Mouse (Mus musculus): ENCODE results near the gene Mettl17.

Mettl17 gene

GRCm38 (mm10) chr14:51884598-51885331, at the start of gene Mettl17:
Mettl17 (plus strand) TSS chr14:51884842.
- WGBS = under 1% methylated on average over 43 of the region's 43 CpGs

GRCm38 (mm10) chr14:51838480-51838879, 46.2 kb upstream of the Mettl17 start:
- 36% methylated on average over 2 of the region's 2 CpGs for WGBS

GRCm38 (mm10) chr14:51842250-51842649, 42.4 kb upstream of the Mettl17 start:
- WGBS = 76% methylated on average over 1 of the region's 1 CpGs

GRCm38 (mm10) chr14:51842781-51843180, 41.9 kb upstream of the Mettl17 start:
- WGBS = 87% methylated on average over 2 of the region's 2 CpGs

DNA sequence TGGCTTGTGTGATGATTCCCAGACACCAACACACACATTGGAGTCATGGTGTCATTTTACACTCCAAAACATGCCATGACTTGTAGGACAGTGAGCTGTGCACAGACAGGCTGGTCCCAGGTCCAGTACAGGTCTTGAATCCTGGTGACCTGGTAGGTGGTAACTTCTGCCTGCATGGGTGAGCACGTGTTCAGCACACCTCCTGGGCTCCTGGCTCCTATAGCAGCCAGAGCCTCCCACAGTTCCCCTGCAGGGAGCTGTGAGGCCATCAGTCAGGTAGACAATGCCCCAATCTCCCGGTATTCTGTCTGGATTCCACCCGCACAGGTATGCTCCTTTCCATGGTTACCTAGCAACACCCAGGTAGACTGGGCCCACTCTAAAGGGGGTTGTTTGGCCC, 38.1 kb upstream of the Mettl17 start:
- 62% methylated on average over 3 of the region's 3 CpGs for WGBS

DNA sequence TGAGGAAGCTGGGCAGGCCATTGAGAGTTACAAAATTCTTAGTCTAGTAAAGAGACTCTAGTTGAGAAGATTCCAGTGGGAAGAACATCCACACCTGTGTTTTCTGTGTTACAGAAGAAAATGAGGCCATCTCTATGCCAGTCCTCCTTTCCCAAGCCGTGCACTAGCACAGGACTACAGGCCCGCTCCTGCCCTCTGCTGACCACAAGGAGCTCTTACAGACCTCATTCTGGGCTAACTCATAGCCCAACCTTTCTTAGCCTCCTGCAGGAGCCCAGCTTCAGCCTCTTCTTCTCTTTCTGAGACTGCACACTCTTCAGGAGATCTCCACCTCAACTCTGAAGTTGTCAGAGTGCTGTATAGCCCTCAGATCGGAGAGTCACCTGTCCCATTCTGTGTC, 33.6 kb upstream of the Mettl17 start:
- 59% methylated on average over 3 of the region's 3 CpGs for WGBS

GRCm38 (mm10) chr14:51853399-51853798, 31.2 kb upstream of the Mettl17 start, which contains the start of gene Ear6:
Ear6 (plus strand) TSS chr14:51853699.

GRCm38 (mm10) chr14:51855280-51855679, 29.4 kb upstream of the Mettl17 start:
- WGBS = 83% methylated on average over 7 of the region's 7 CpGs

- WGBS = 26% methylated on average over 1 of the region's 1 CpGs
Observed at GRCm38 (mm10) chr14:51863603-51864002, 21.0 kb upstream of the Mettl17 start.

DNA sequence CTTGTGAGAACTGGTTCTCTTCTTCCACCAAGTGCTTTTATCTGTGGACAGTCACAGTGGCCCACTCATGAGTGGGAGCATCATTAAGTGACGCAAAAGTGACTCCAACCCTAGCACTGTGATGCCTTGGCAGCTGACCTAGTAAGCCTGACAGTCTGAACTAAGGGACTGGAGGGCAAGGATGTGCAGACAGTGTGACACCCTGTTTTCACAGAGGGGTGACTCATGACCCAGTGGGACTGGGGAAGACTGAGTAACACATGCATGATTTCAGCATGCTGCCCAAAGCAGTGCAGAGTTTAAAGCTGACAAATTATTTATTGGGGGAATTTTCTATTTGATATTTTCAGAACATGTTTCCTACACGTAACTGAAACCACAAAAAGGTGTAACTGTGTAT, 13.9 kb upstream of the Mettl17 start:
- 77% methylated on average over 2 of the region's 2 CpGs for WGBS

- 79% methylated on average over 9 of the region's 9 CpGs for WGBS
Observed at GRCm38 (mm10) chr14:51871741-51872140, 12.9 kb upstream of the Mettl17 start.

- WGBS = 84% methylated on average over 3 of the region's 3 CpGs
Observed at GRCm38 (mm10) chr14:51877517-51877916, 7.1 kb upstream of the Mettl17 start.

GRCm38 (mm10) chr14:51883527-51884030, 1.1 kb upstream of the Mettl17 start:
- WGBS = 0% methylated on average over 4 of the region's 4 CpGs

DNA sequence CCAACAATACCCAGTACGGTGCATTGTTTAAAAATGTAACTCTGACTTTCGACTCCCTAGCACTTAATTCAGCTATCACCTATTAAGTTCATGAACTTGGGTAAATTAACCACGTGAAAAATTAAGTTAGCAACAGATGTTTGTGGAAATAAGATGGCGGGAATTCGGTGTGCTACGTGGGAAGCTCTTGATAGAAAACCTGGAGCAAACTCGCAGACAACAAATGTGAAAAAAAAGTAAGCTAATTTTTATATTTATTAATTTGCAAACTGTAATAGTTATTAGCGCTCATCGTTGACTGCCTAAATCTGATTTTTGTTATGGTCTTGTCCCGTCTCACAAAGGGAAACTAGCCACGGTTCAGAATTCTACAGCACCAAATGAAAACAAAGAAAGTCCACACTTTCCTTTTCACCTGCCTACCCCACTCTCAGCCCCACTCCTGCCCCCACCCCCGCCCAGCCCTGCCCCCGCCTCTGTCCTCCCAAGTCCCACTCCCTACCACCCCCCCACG, 554 bp upstream of the Mettl17 start:
- WGBS = under 1% methylated on average over 14 of the region's 14 CpGs

- 54% methylated on average over 6 of the region's 6 CpGs for WGBS
Observed at GRCm38 (mm10) chr14:51886051-51886450, 1.4 kb downstream of the Mettl17 start.

DNA sequence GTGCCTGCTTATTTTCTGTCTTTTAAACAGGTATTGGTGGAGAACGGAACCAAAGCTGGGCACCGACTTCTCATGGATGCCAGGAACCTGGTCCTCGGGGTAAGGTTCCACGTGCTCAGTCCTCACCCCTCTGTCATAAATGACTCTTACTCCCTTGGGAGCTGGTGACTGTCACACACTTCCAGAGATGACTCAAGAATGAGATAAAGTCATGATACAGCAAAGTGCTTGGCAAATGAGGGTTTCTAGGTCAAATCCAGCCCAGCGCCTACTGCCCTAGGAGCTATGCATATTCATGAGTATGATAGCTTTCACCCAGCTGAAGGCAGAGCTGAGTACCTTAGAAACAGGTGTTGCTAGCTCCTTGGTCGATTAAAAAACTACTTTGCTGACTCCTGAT, 5.2 kb downstream of the Mettl17 start:
- WGBS = 87% methylated on average over 6 of the region's 6 CpGs

GRCm38 (mm10) chr14:51892191-51892939, 7.7 kb downstream of the Mettl17 start, which contains the start of gene Slc39a2:
Slc39a2 (plus strand) TSS chr14:51892889.
- WGBS = 91% methylated on average over 9 of the region's 9 CpGs

DNA sequence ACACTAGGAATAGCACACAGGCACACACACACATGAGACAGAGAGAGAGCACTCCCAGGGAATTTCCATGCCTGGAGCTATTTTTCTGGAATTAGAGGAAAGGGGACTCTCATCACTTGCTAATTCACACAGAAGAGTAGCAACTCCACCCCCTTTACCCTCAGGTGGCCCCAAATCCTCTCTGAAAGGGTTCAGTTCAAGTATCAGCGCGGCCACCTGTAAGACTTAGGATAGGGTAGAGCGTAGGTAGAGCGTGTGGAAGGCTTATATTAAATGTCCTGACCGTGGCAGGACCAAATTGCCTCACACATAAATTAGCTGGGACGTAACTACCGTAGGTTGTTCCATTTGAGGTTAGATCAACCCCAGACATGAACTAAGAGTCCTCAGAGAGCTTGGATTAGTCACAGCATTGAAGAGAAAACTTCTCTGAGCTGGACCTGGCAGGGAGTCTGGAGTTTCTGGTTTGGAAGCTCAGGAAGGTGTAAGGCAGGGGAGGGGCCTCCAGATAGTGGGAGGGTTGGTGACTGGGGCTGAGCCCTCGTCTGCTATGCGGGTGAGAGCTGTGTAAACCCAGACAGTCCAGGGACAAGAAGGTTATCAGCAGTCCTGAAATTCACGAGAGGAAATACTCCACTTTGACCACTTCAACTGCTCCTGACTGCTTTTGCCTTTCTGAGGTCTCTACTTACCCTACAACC, 8.6 kb downstream of the Mettl17 start:
- WGBS = 68% methylated on average over 10 of the region's 10 CpGs

DNA sequence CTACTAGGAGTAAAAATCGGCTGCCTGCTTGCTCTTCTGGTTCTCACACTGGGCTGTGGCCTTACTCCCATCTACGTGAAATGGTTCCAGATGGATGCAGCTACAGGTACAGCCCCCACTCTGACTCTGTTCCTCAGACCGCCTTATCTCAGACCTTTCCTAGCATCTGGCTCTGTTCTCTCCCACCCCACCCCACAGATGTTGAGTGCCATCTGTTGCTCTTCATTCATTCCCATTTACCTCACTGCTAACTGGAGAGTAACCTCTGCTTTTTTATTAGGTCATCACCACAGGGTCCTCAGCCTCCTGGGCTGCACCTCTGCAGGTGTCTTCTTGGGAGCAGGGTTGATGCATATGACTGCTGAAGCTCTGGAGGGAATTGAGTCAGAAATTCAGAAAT, 9.2 kb downstream of the Mettl17 start:
- 68% methylated on average over 3 of the region's 3 CpGs for WGBS

GRCm38 (mm10) chr14:51895071-51895470, 10.4 kb downstream of the Mettl17 start:
- 86% methylated on average over 14 of the region's 14 CpGs for WGBS

GRCm38 (mm10) chr14:51896019-51896418, 11.4 kb downstream of the Mettl17 start:
- WGBS = 82% methylated on average over 6 of the region's 6 CpGs
